Mouse (Mus musculus) liver, postnatal 0 days (tissue): ENCODE results near the gene Tnfrsf21. TPM values are rescaled to one million over a fixed set of nuclear protein-coding genes. Genes with fewer than 3 reads are reported as not detected.

Experiments
- ATAC-seq: fragments of 200-750 bp; cut with Nextera tagmentation; 2 replicates; pipeline ENCODE4 v1.8.0; 2017; ENCODE audit warnings: mild to moderate bottlenecking, moderate library complexity
- DNase-seq: peaks from one replicate; pipeline ENCODE4 v3.0.0-alpha.2; 2016
- H3K27ac ChIP-seq: fragments of 300-500 bp; sonication (generic); 2 replicates; pipeline ENCODE4 v1.5.1; 2014; ENCODE audit warnings: antibody characterized with exemption, moderate library complexity, mild to moderate bottlenecking, low read depth
- H3K27me3 ChIP-seq: fragments of 300-500 bp; sonication (generic); 2 replicates; pipeline ENCODE4 v1.6.1; 2014; ENCODE audit warnings: low read length, control low read depth, mixed read lengths; ENCODE audit not compliant: insufficient read depth
- H3K36me3 ChIP-seq: fragments of 300-500 bp; sonication (generic); replicated peaks from 2 replicates; pipeline ENCODE4 v1.6.1; 2014; ENCODE audit warnings: mild to moderate bottlenecking, control low read depth, low read length, moderate library complexity, mixed read lengths; ENCODE audit not compliant: insufficient read depth
- H3K4me1 ChIP-seq: fragments of 300-500 bp; sonication (generic); 2 replicates; pipeline ENCODE4 v1.6.1; 2014; ENCODE audit warnings: antibody characterized with exemption, mild to moderate bottlenecking, control low read depth; ENCODE audit not compliant: insufficient read depth
- H3K4me2 ChIP-seq: fragments of 300-500 bp; sonication (generic); 2 replicates; pipeline ENCODE4 v1.6.1; 2014; ENCODE audit warnings: low read depth, mild to moderate bottlenecking, low read length, moderate library complexity, mixed read lengths
- H3K4me3 ChIP-seq: fragments of 300-500 bp; sonication (generic); 2 replicates; pipeline ENCODE4 v1.5.1; 2014; ENCODE audit warnings: low read depth, low read length
- H3K9ac ChIP-seq: fragments of 300-500 bp; sonication (generic); replicated peaks from 2 replicates; pipeline ENCODE4 v1.6.1; 2014; ENCODE audit warnings: mild to moderate bottlenecking, moderate library complexity
- H3K9me3 ChIP-seq: fragments of 300-500 bp; sonication (generic); 2 replicates; pipeline ENCODE4 v1.6.1; 2016; ENCODE audit warnings: mild to moderate bottlenecking, control low read depth, low read length, mixed read lengths
- CTCF ChIP-seq: sonication (generic); IDR thresholded peaks from 2 replicates; pipeline ENCODE4 v1.5.1; 2016; ENCODE audit warnings: antibody characterized with exemption, low read depth
- EP300 ChIP-seq: IDR thresholded peaks from 2 replicates; pipeline ENCODE4 v1.6.1; 2016; ENCODE audit warnings: antibody characterized with exemption, low read depth, mild to moderate bottlenecking
- WGBS: fragments of 180-500 bp; shearing (Covaris S2); extraction: QIAGEN DNeasy Blood & Tissue Kit; methylation state at CpG from one replicate; pipeline ENCODE4 v1.1.7; 2014; ENCODE audit not compliant: insufficient replicate concordance; 5-methylcytosine and 5-hydroxymethylcytosine counted together
- polyA plus RNA-seq: library from polyadenylated mRNA; unstranded; fragments of >200 nt; fragmentation: Nextera tagmentation; extraction: Ambion mirVana; gene quantifications from 2 replicates; pipeline ENCODE4 v1.2.1, GENCODE M21; 2015

Tnfrsf21 gene
- 11.7 and 15.4 TPM in 2 replicates for polyA plus RNA-seq

- DNase-seq (peak; percentile 91), ATAC-seq (peak; percentile 86)
- peak within 1 kb of the TSS; percentile 94 for H3K4me3 ChIP-seq
- H3K27ac ChIP-seq = peak within 1 kb of the TSS; percentile 91
- H3K9ac ChIP-seq = peak within 1 kb of the TSS; percentile 94
- H3K4me1 ChIP-seq = peaks cover 11% of the 10 kb centered on the region
- peak within 1 kb of the TSS; percentile 96 for H3K4me2 ChIP-seq
- H3K9me3 ChIP-seq = no peaks in the 10 kb centered on the region
- peaks cover 13% of the 10 kb centered on the region; the same call in 1 of the 2 replicates for H3K36me3 ChIP-seq
- under 1% methylated on average over 77 of the region's 80 CpGs for WGBS
- TF ChIP-seq EP300 (peak; percentile 30; the same call in 1 of the 2 replicates), CTCF (peak; percentile 93)
- H3K27me3 ChIP-seq = no peaks in the 10 kb centered on the region
Measured at GRCm38 (mm10) chr17:43016371-43017331, at the start of gene Tnfrsf21. Tnfrsf21 (plus strand) TSS chr17:43016555.

GRCm38 (mm10) chr17:42968174-42968573 is 48.2 kb upstream of the Tnfrsf21 start:
- no peak overlapping the region for H3K4me3 ChIP-seq
- H3K9me3 ChIP-seq = no peaks in the 10 kb centered on the region
- WGBS = 60% methylated on average over 2 of the region's 2 CpGs

GRCm38 (mm10) chr17:42975312-42975996 is 40.9 kb upstream of the Tnfrsf21 start:
- H3K9me3 ChIP-seq = no peaks in the 10 kb centered on the region
- DNase-seq (no peak), ATAC-seq (no peak)
- H3K4me2 ChIP-seq = no peak overlapping the region
- no peak overlapping the region for H3K4me3 ChIP-seq
- no peak overlapping the region for H3K9ac ChIP-seq
- no peak overlapping the region for H3K27ac ChIP-seq
- no peaks in the 10 kb centered on the region for H3K4me1 ChIP-seq
- no peak for TF ChIP-seq CTCF
- TF ChIP-seq EP300 = no peak
- no peaks in the 10 kb centered on the region for H3K27me3 ChIP-seq
- no peaks in the 10 kb centered on the region for H3K36me3 ChIP-seq
- WGBS = 58% methylated on average over 18 of the region's 18 CpGs

More at GRCm38 (mm10) chr17:42968174-42968573, 48.2 kb upstream of the Tnfrsf21 start:
- no peaks in the 10 kb centered on the region for H3K36me3 ChIP-seq
- H3K27ac ChIP-seq = no peak overlapping the region
- H3K4me2 ChIP-seq = no peak overlapping the region
- DNase-seq (no peak), ATAC-seq (no peak)
- no peak for TF ChIP-seq EP300
- TF ChIP-seq CTCF = no peak
- H3K4me1 ChIP-seq = no peaks in the 10 kb centered on the region
- H3K9ac ChIP-seq = no peak overlapping the region
- H3K27me3 ChIP-seq = no peaks in the 10 kb centered on the region

GRCm38 (mm10) chr17:42977766-42978165 is 38.6 kb upstream of the Tnfrsf21 start:
- TF ChIP-seq CTCF = no peak
- TF ChIP-seq EP300 = no peak
- Histone ChIP-seq H3K4me1 (no peaks in the 10 kb centered on the region), H3K27me3 (no peaks in the 10 kb centered on the region), H3K9me3 (no peaks in the 10 kb centered on the region), H3K9ac (no peak overlapping the region), H3K27ac (no peak overlapping the region), H3K4me2 (no peak overlapping the region), H3K36me3 (no peaks in the 10 kb centered on the region), H3K4me3 (no peak overlapping the region)
- 59% methylated on average over 7 of the region's 7 CpGs for WGBS
- no peak for DNase-seq
- ATAC-seq = no peak

- Histone ChIP-seq H3K27ac (no peak overlapping the region), H3K4me2 (no peak overlapping the region), H3K27me3 (no peaks in the 10 kb centered on the region), H3K9ac (no peak overlapping the region), H3K9me3 (no peaks in the 10 kb centered on the region), H3K4me1 (no peaks in the 10 kb centered on the region), H3K36me3 (no peaks in the 10 kb centered on the region), H3K4me3 (no peak overlapping the region)
- TF ChIP-seq CTCF (no peak), EP300 (no peak)
- WGBS = 65% methylated on average over 4 of the region's 4 CpGs
- ATAC-seq (no peak), DNase-seq (no peak)
Measured at GRCm38 (mm10) chr17:42978345-42978744, 38.0 kb upstream of the Tnfrsf21 start.

GRCm38 (mm10) chr17:42981806-42982205 is 34.5 kb upstream of the Tnfrsf21 start:
- no peak overlapping the region for H3K4me3 ChIP-seq
- no peaks in the 10 kb centered on the region for H3K4me1 ChIP-seq
- no peaks in the 10 kb centered on the region for H3K9me3 ChIP-seq
- DNase-seq = no peak
- H3K27me3 ChIP-seq = no peaks in the 10 kb centered on the region
- no peaks in the 10 kb centered on the region for H3K36me3 ChIP-seq
- 63% methylated on average over 3 of the region's 3 CpGs for WGBS
- H3K27ac ChIP-seq = no peak overlapping the region
- TF ChIP-seq EP300 (no peak), CTCF (no peak)
- no peak overlapping the region for H3K4me2 ChIP-seq
- H3K9ac ChIP-seq = no peak overlapping the region
- no peak for ATAC-seq
